Mouse (Mus musculus): ENCODE results near the gene Itga5. TPM values are rescaled to one million over a fixed set of nuclear protein-coding genes. Genes with fewer than 3 reads are reported as not detected.

Itga5 gene
- total and polyA plus RNA-seq, 3 experiments: 36.4 to 38.6 (median 36.7) TPM

DNA sequence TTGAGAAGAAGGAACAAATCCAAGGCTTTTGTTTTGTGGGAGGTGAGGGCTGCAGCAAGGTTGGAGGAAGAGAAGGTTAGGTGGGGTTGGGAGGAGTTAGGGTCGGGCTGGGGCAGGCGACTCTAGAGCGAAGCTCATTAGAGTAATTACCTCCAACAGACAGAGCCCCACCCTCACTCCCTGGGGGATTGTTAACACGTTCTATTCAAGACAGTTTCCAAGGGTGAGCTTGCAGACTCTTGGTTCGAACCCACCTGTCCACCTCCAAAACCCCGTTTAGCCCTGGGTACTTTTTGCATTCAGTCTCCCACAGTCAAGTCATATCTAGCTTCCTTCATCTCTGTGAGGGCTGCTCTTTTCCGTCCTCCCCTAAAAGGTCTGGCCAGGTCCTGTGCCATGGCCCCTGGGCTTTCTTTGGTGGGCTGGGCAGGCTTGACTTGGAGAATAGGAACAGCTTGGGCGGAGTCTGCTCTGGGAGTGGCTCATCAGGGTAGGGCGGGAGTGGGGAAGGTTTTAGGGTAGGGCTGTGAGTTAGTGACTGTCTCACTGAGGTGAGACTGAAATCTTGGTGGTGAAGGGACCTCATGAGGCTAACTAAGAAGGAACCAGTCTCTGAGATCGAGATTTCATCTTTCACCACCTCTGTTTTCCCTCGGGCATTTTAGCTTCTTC, 29.4 kb downstream of the Itga5 start:
- no peak overlapping the region for H3K9ac ChIP-seq (ENCODE audit: low read depth, low read length)
- no peaks in the 10 kb centered on the region for H3K79me2 ChIP-seq (replicated peaks; ENCODE audit: control insufficient read depth, insufficient read depth, low read length)
- H3K36me3 ChIP-seq (ENCODE audit: control insufficient read depth, insufficient read depth, low read length): no peaks in the 10 kb centered on the region
- no peak for TF ChIP-seq CTCF (IDR thresholded peaks at IDR 0.05)
- TF ChIP-seq EP300 (IDR thresholded peaks at IDR 0.05; ENCODE audit: insufficient read depth, low read depth, low read length): no peak
- TF ChIP-seq POLR2A (IDR thresholded peaks at IDR 0.05; ENCODE audit: insufficient read depth, low read depth, low read length): no peak
- intact Hi-C loops (cut with DNase I): no loop called here
- no peak overlapping the region for H3K27ac ChIP-seq
- no peaks in the 10 kb centered on the region; the same call in 1 of the 2 replicates for H3K27me3 ChIP-seq (ENCODE audit: control insufficient read depth, insufficient read depth, low read length)
- no peak for DNase-seq
- 46% methylated on average over 11 of the region's 11 CpGs for WGBS
- H3K4me3 ChIP-seq: no peak overlapping the region
- H3K4me1 ChIP-seq (ENCODE audit: control insufficient read depth, insufficient read depth, low read length): no peaks in the 10 kb centered on the region

DNA sequence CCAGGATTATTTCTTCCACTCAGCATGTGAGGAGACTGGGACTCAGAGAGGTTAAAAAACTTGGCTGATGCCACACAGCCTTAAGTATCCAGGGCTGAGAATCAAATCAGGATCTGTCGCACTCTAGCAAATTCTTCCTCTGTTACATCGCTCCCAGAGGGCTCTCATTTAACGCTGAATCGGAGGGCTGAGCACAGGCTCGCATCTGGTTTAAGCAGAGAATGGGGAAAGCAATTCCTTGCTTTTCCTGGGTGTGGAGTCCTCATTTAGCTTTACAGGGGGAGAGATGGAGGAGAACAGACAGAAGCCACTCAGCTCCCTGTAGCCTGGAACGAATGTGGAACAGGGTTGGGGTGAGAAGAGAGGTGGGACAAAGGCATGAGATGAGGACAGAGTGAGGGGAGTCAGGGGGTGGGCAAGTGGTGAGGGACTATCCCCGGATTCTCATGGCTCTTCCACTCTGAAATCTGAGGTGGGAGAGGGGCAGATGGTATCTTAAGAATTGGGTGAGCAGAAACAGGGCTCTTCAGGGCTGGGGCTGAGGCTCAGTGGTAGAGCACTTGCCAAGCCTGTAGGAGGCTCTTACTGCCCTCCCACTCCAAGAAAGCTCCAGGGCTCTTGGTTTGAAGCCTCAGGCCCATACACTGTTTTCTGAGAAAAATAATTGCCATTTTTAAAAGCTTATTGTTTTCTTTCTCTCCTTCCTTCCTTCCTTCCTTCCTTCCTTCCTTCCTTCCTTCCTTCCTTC, 30.9 kb downstream of the Itga5 start:
- intact Hi-C loops (cut with DNase I): no loop called here
- Histone ChIP-seq H3K4me3 (no peak overlapping the region), H3K27me3 (ENCODE audit: control insufficient read depth, insufficient read depth, low read length) (no peaks in the 10 kb centered on the region), H3K9ac (ENCODE audit: low read depth, low read length) (no peak overlapping the region), H3K79me2 (replicated peaks; ENCODE audit: control insufficient read depth, insufficient read depth, low read length) (no peaks in the 10 kb centered on the region), H3K36me3 (ENCODE audit: control insufficient read depth, insufficient read depth, low read length) (no peaks in the 10 kb centered on the region), H3K27ac (no peak overlapping the region), H3K4me1 (ENCODE audit: control insufficient read depth, insufficient read depth, low read length) (no peaks in the 10 kb centered on the region)
- TF ChIP-seq CTCF (IDR thresholded peaks at IDR 0.05): no peak
- TF ChIP-seq EP300 (IDR thresholded peaks at IDR 0.05; ENCODE audit: insufficient read depth, low read depth, low read length): no peak
- TF ChIP-seq POLR2A (IDR thresholded peaks at IDR 0.05; ENCODE audit: insufficient read depth, low read depth, low read length): no peak
- WGBS: 51% methylated on average over 7 of the region's 7 CpGs
- DNase-seq: no peak

- DNase-seq: no peak
- H3K27ac ChIP-seq: no peak overlapping the region
- WGBS: 75% methylated on average over 3 of the region's 3 CpGs
- no peaks in the 10 kb centered on the region for H3K4me1 ChIP-seq (ENCODE audit: control insufficient read depth, insufficient read depth, low read length)
- no peak for TF ChIP-seq POLR2A (IDR thresholded peaks at IDR 0.05; ENCODE audit: insufficient read depth, low read depth, low read length)
- TF ChIP-seq EP300 (IDR thresholded peaks at IDR 0.05; ENCODE audit: insufficient read depth, low read depth, low read length): no peak
- no peak for TF ChIP-seq CTCF (IDR thresholded peaks at IDR 0.05)
- intact Hi-C loops (cut with DNase I): no loop called here
- H3K36me3 ChIP-seq (ENCODE audit: control insufficient read depth, insufficient read depth, low read length): no peaks in the 10 kb centered on the region
- H3K4me3 ChIP-seq: no peak overlapping the region
- H3K79me2 ChIP-seq (replicated peaks; ENCODE audit: control insufficient read depth, insufficient read depth, low read length): no peaks in the 10 kb centered on the region
- H3K9ac ChIP-seq (ENCODE audit: low read depth, low read length): no peak overlapping the region
- no peaks in the 10 kb centered on the region for H3K27me3 ChIP-seq (ENCODE audit: control insufficient read depth, insufficient read depth, low read length)
Measured at GRCm38 (mm10) chr15:103335040-103335439, 31.5 kb downstream of the Itga5 start.

- H3K27ac ChIP-seq: no peak overlapping the region
- H3K27me3 ChIP-seq (ENCODE audit: control insufficient read depth, insufficient read depth, low read length): no peaks in the 10 kb centered on the region
- H3K4me3 ChIP-seq: no peak overlapping the region
- no peak overlapping the region for H3K9ac ChIP-seq (ENCODE audit: low read depth, low read length)
- H3K79me2 ChIP-seq (replicated peaks; ENCODE audit: control insufficient read depth, insufficient read depth, low read length): no peaks in the 10 kb centered on the region
- H3K36me3 ChIP-seq (ENCODE audit: control insufficient read depth, insufficient read depth, low read length): no peaks in the 10 kb centered on the region
- intact Hi-C loops (cut with DNase I): no loop called here
- no peak for DNase-seq
- TF ChIP-seq CTCF (IDR thresholded peaks at IDR 0.05): no peak
- no peak for TF ChIP-seq POLR2A (IDR thresholded peaks at IDR 0.05; ENCODE audit: insufficient read depth, low read depth, low read length)
- TF ChIP-seq EP300 (IDR thresholded peaks at IDR 0.05; ENCODE audit: insufficient read depth, low read depth, low read length): no peak
- H3K4me1 ChIP-seq (ENCODE audit: control insufficient read depth, insufficient read depth, low read length): no peaks in the 10 kb centered on the region
- WGBS: 40% methylated on average over 2 of the region's 2 CpGs
Measured at GRCm38 (mm10) chr15:103334194-103334593, 32.4 kb downstream of the Itga5 start.

DNA sequence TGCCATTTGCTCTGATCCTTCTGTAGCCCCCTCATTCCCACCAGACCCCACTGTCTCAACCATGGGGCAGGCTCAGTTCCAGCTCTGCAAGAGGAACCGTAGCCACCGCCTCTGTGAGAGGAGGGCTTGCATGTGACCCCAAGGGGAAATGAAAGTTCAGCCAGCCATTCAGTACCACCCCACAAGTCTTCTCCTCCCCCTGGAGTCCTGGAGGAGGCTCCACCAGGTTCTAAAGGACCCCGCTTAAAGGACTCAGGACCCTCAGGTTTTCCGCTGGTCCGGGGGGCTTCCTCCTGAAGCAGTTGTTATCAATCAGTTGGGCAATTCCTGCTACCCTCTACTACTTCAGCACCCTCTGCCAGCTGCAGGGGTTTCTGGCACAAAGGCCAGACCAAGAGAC, 32.8 kb downstream of the Itga5 start:
- Histone ChIP-seq H3K4me1 (ENCODE audit: control insufficient read depth, insufficient read depth, low read length) (no peaks in the 10 kb centered on the region), H3K79me2 (replicated peaks; ENCODE audit: control insufficient read depth, insufficient read depth, low read length) (no peaks in the 10 kb centered on the region), H3K9ac (ENCODE audit: low read depth, low read length) (no peak overlapping the region), H3K36me3 (ENCODE audit: control insufficient read depth, insufficient read depth, low read length) (no peaks in the 10 kb centered on the region), H3K27ac (no peak overlapping the region), H3K27me3 (ENCODE audit: control insufficient read depth, insufficient read depth, low read length) (no peaks in the 10 kb centered on the region), H3K4me3 (no peak overlapping the region)
- DNase-seq: peak; percentile 26 to 63
- 76% methylated on average over 5 of the region's 5 CpGs for WGBS
- TF ChIP-seq EP300 (IDR thresholded peaks at IDR 0.05; ENCODE audit: insufficient read depth, low read depth, low read length) (no peak), POLR2A (IDR thresholded peaks at IDR 0.05; ENCODE audit: insufficient read depth, low read depth, low read length) (no peak), CTCF (IDR thresholded peaks at IDR 0.05) (no peak)
- intact Hi-C loops (cut with DNase I): no loop called here

DNA sequence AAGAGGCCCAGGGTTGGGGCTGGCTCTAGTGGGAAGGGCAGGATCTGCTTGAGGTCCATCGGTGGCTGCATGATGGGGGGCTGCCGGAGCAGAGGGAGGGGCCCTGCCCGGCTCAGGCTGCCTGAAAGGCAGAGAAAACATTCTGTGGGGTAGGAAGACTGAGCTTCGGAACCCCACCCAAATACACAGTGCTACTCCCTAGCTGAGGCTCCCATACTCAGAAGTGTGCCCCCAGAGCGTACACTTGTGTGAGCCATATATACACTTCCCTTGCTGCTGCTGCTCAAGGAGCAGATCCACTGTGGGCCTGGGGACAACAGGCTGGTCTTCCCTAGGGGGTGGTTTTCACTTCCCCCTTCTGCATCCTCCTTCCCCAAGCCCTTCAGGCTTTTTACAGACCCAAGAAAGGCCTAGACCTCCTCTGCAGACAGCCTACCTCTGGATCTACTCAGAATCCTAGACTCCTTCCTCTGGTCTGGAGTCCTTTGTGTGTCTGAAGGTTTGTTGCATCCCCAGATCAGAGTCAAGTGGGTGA, 33.4 kb downstream of the Itga5 start:
- H3K4me3 ChIP-seq: no peak overlapping the region
- TF ChIP-seq EP300 (IDR thresholded peaks at IDR 0.05; ENCODE audit: insufficient read depth, low read depth, low read length) (no peak), CTCF (IDR thresholded peaks at IDR 0.05) (no peak), POLR2A (IDR thresholded peaks at IDR 0.05; ENCODE audit: insufficient read depth, low read depth, low read length) (no peak)
- H3K36me3 ChIP-seq (ENCODE audit: control insufficient read depth, insufficient read depth, low read length): no peaks in the 10 kb centered on the region
- H3K4me1 ChIP-seq (ENCODE audit: control insufficient read depth, insufficient read depth, low read length): no peaks in the 10 kb centered on the region
- no peak overlapping the region for H3K9ac ChIP-seq (ENCODE audit: low read depth, low read length)
- no peak overlapping the region for H3K27ac ChIP-seq
- intact Hi-C loops (cut with DNase I): no loop called here
- no peaks in the 10 kb centered on the region for H3K79me2 ChIP-seq (replicated peaks; ENCODE audit: control insufficient read depth, insufficient read depth, low read length)
- no peaks in the 10 kb centered on the region for H3K27me3 ChIP-seq (ENCODE audit: control insufficient read depth, insufficient read depth, low read length)
- WGBS: 76% methylated on average over 5 of the region's 5 CpGs
- no peak for DNase-seq

Data from heart, adult 2 months (tissue).